Mouse (Mus musculus) myocyte (in vitro differentiated cells): ENCODE measurements around the gene 2310034G01Rik.

Source experiments
- CEBPB ChIP-seq: IDR thresholded peaks from 2 replicates; pipeline ENCODE4 v1.6.1; 2011; ENCODE audit warnings: mild to moderate bottlenecking, moderate library complexity; ENCODE audit not compliant: poor library complexity, insufficient read depth, severe bottlenecking
- E2F4 ChIP-seq: IDR thresholded peaks from one replicate; pipeline ENCODE4 v1.6.1; 2011; ENCODE audit warnings: mild to moderate bottlenecking, control low read depth, moderate library complexity; ENCODE audit not compliant: insufficient read depth
- MAX ChIP-seq: IDR thresholded peaks from one replicate; pipeline ENCODE4 v1.6.1; 2011; ENCODE audit warnings: low read depth, mild to moderate bottlenecking, control low read depth
- POLR2A ChIP-seq: IDR thresholded peaks from one replicate; pipeline ENCODE4 v1.6.1; 2011; ENCODE audit warnings: low read depth, mild to moderate bottlenecking, control low read depth, moderate library complexity; ENCODE audit not compliant: insufficient read length
- POLR2AphosphoS2 ChIP-seq: IDR thresholded peaks from one replicate; pipeline ENCODE4 v1.6.1; 2011; ENCODE audit warnings: low read depth, control low read depth; ENCODE audit not compliant: insufficient read length
- TCF12 ChIP-seq: IDR thresholded peaks from one replicate; pipeline ENCODE4 v1.6.1; 2011; ENCODE audit warnings: mild to moderate bottlenecking, control low read depth; ENCODE audit not compliant: poor library complexity, insufficient read depth, severe bottlenecking
- USF1 ChIP-seq: IDR thresholded peaks from one replicate; pipeline ENCODE4 v1.6.1; 2011; ENCODE audit warnings: low read depth, mild to moderate bottlenecking, control low read depth, moderate library complexity

DNA sequence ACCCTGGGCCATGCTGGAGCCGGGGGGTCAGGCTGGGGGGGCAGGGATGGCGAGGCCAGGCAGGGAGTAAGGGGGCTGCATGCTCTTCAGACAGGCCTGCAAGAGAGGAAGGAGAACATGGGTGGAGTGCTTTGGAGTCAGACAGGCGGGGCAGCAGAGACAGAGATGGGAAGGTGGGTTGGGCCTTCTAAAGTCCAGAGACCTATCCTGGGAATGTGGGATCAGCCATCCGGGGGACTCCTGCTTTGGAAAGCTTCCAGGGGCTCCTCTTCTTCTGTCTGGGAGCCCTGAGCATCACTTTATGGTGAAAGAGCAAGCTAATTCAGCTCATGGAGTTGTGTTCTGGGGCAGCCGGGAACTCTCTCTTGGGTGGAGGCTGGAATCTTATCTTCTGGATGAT lies 25.2 kb downstream of the 2310034G01Rik start:
- no peak for TF ChIP-seq E2F4
- no peak for TF ChIP-seq TCF12
- TF ChIP-seq MAX, result no peak
- no peak for TF ChIP-seq POLR2A
- no peak for TF ChIP-seq POLR2AphosphoS2
- TF ChIP-seq CEBPB, result no peak
- TF ChIP-seq USF1, result no peak
